Mouse (Mus musculus): ENCODE results near the gene Ccdc50. TPM values are rescaled to one million over a fixed set of nuclear protein-coding genes. Genes with fewer than 3 reads are reported as not detected.
A peak's percentile ranks its signal among the peaks of the same experiment; 100 is the strongest.

The Ccdc50 gene
- total RNA-seq, 2 experiments from 2014 or later: 59.3 to 59.6 TPM

DNA sequence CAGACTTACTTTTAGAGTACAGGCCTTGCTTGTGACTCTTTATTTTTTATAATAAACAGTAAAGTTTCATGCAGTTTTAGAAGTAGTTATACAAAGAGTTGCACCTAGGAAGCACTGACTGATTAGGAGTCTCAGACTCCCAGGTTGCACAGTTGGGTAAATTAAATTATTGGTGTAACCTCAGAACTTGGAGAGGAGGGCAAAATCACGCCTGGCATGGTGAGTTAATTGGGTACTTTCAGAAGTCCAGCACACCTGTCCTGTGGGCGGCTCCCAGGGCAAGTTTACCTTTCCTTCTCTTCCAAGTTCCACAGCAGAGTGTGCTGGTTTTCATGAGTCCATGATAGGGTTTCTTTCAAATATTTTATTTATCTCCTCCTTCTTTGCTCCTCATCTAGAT, 3.2 kb downstream of the Ccdc50 start:
- no peak for DNase-seq (ENCODE audit: low spot score in 2 of 2)
- intact Hi-C loops (cut with DNase I): no loop called here

DNA sequence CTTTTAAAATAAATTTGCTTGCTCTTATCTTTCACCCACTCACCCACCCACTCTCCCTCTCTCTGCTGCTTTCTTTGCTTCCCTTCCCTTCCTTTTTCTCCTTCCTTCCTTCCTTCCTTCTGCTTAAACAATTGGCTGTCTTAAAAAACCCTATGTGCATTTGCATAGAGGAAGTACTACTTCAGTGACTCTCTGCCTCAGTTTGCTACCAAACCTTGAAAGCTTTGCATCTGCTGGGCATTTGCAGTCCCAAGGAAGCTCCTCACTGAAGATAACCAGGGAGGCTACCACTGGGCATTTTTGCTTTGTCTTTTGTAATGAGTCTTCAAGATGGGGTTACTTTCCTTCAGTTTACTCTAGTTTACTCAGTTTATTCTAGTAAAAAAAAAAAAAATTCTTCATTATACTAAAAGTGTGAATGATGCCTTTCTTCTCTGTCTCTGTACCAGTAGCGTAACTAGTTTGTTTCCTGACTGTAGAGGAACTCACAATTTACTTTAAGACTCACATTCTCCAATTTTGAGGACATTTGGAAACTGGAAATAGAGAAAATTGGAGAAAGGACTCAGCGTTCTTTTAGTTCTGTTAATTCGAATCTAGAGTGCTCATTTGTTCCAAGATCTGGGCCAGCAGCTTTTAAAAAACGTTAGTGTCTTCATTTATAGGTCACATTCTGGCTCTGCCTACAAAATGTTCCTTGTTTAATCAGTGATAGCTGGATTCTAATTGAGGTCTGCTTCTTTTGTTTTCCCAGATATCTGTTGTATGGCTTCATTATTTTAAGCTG, 6.8 kb downstream of the Ccdc50 start:
- no peak for DNase-seq (ENCODE audit: low spot score in 2 of 2)
- intact Hi-C loops (cut with DNase I): no loop called here

DNA sequence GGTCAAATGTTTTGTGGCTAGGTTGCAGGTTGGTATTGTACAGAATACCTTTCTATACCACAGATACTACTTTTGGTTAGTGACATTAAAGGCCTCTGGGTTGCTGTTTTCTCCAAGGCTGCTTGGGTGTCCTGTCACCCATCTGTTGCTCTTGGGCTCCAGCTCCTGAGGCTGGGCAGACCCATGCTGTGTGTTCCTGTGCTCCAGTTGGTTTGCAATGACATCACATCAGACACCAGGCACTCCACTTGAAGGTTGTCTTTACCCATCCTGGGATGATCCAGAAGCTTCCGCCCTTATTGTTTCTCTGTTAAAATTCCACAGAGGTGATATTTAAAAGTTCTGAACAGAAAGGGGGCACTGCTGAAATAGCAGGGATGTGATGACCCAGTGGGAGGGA, 8.3 kb downstream of the Ccdc50 start:
- no peak for DNase-seq (ENCODE audit: low spot score in 2 of 2)
- intact Hi-C loops (cut with DNase I): no loop called here

GRCm38 (mm10) chr16:27399026-27399718, 10.5 kb downstream of the Ccdc50 start:
- no peak for DNase-seq (ENCODE audit: low spot score in 2 of 2)
- intact Hi-C loops (cut with DNase I): no loop called here

DNA sequence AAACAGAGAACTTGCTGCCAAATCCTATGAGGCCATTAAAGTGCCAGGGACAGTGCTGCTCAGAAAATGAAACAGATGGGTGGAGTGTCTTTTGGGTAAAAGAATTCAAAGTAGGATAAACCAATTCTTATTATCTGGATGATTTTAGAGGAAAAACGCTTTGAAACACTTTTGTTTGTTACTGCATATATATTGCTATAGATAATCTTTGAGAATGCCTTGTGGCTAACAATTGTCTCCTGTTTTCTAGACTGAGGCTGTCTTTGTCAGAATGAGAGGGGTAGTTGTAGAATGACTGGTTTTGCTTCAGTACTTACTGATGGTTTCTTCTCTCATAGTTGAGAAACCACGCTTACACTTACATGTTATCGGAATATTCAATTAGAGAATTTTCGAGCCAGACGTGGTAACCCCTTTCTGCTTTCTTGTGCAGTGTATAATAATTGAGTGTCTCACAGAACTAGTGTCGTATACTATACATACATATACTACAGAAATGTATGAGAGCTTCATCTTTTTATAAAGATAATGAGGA, 11.1 kb downstream of the Ccdc50 start:
- DNase-seq (ENCODE audit: low spot score in 2 of 2): no peak
- intact Hi-C loops (cut with DNase I): no loop called here

DNA sequence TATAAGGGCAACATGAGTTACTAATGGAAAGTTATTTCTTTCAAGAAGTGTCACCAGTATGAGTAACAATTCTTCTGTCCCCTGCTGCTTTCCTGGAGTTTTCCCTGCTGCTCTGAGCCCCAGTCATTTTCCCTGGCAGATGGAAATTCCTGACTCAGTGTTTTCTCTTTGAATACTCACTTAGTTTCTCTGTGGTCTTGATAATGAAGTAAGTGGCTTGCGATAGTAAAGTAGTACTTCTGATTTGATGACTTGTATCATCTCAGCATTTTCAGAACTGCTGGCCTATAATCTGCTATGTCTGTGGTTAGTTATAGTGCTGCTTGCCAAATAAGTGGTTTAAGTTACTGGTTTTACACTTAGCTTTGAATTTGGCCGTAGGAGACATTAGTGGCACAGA, 12.9 kb downstream of the Ccdc50 start:
- no peak for DNase-seq (ENCODE audit: low spot score in 2 of 2)
- intact Hi-C loops (cut with DNase I): no loop called here

GRCm38 (mm10) chr16:27404107-27404506, 15.4 kb downstream of the Ccdc50 start:
- no peak for DNase-seq (ENCODE audit: low spot score in 2 of 2)
- intact Hi-C loops (cut with DNase I): no loop called here

DNA sequence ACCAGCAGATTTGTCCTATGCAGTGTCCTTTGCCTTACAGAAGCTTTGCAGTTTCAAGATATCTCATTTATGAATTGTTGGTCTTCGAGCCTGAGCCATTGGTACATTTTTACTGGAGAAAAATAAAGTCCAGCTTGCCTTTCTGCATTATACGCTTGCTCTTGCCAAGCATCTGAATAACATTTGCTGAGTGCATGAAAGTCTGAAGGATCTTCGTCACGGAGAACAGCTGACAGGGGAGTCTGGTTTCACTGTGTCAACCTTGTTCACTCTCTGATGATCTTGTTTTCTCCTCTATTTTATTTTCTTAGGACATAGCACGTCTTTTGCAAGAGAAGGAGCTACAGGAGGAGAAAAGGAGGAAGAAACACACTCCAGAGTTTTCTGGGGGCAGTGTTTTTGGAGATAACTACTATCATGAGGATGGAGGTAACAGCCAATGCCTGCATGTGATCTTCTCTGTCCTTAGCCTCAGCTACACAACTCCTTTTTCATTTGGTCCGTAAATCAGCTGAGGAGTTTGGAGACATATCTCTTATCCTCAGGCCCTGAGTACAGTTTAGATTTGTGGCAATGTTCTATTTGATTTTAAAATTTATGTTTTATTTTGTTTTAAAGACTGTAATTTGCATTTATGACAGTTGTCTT, 28.4 kb downstream of the Ccdc50 start:
- DNase-seq (ENCODE audit: low spot score in 2 of 2): peak in 1 of 2 experiments; percentile 17
- intact Hi-C loops (cut with DNase I): no loop called here

DNA sequence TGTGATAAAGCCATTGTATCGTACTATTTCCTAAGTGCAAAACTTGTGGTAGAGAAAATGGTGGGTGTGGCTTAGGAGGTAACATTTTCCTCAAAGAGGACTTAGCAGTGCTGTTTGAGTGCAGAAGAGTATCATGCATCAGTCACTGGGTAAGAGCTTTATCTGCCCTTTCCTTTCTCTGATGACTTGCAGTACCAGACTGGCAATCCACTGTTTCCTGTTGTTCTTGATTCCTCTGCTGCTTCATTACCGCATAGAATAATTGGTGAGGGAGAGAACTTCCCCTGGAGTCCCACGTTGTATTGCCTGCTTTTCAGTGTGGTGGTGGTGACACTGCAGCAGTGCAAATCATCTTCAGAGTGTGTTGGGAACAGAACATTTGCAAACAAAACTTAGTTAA, 29.0 kb downstream of the Ccdc50 start:
- intact Hi-C loops (cut with DNase I): no loop called here
- no peak for DNase-seq (ENCODE audit: low spot score in 2 of 2)

DNA sequence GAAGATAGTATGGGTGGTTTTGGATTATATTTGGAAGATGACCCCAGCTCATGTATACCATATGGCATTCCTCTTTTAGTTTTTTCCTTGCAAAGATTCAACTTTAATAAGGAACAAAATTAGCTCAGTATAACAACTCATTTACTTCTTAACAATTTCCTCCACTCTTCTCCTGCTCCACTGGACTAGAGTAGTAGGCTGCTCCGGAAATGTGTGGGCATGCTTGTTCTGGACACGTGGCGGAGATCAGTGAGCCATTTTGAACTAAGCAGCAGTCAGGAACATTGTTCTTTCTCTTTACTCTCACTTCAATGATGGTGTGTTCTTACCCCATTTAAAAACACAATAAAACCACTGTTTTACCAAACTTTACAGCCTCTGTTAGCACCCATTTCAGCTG, 32.3 kb downstream of the Ccdc50 start:
- intact Hi-C loops (cut with DNase I): no loop called here
- peak in 1 of 2 experiments; percentile 73 for DNase-seq (ENCODE audit: low spot score in 2 of 2)

GRCm38 (mm10) chr16:27435034-27435433, 46.4 kb downstream of the Ccdc50 start:
- intact Hi-C loops (cut with DNase I): no loop called here
- no peak for DNase-seq (ENCODE audit: low spot score in 2 of 2)

DNA sequence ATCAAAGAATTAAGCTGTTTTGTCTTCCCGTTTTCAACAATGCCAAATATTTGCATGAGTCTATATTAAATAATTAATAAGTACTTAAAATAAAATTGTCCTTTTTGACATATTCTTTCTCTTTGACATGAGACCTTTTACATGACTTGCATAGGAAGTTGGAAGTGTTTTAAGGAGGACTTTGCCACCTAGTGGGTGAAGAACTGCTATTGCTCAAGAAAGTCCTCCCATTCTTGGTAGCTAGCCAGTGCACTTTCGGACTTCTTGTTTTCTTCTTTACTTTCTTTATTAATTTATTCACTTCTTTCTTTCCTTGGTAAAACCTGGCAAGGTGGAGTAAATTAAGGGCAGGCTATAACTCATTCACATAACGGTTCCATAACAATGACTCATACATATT, 55.3 kb downstream of the Ccdc50 start:
- DNase-seq (ENCODE audit: low spot score in 2 of 2): peak in 1 of 2 experiments; percentile 19
- intact Hi-C loops (cut with DNase I): no loop called here

DNA sequence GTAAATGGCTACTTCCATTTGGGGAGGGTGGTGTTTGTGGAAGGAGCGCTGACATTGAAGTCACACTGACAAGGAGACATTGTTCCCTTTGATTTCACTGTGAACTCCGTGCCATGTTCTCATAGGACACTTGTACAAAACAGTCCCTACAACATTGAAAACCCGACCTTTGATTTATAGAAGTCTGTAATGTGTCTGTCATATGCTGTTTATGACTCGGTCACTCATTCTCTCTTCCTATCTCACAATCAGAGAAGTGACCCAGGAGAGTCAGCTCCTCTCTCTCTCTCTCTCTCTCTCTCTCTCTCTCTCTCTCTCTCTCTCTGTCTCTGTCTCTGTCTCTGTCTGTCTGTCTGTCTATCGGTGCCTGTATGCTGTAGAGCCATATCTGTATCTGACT, 60.7 kb downstream of the Ccdc50 start:
- no peak for DNase-seq (ENCODE audit: low spot score in 2 of 2)
- intact Hi-C loops (cut with DNase I): no loop called here

DNA sequence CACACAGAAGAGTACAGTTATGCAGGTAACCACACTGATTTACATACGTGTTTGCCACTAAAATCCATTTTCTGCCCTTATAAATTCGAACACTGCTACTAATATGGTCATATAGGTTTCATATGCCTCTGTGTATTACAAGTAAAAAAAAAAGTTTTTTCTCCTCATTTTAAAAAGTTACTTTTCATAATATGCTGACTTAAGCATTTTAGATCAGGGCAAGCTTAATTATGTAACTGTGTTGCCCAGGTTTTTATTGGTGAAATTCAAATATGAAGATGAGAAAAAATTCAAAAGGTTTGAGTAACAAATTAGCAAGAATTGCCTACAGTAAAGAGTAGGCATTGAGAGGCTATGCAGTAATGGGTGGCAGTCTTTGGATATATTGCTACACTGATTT, 62.0 kb downstream of the Ccdc50 start:
- intact Hi-C loops (cut with DNase I): loop anchor here (10.0 kb wide), 2 partner anchors 466 to 1216 kb away; no protein-coding TSS in a partner anchor

GRCm38 (mm10) chr16:27453396-27453795, 64.7 kb downstream of the Ccdc50 start:
- DNase-seq (ENCODE audit: low spot score in 2 of 2): no peak
- intact Hi-C loops (cut with DNase I): loop anchor here (10.0 kb wide), 2 partner anchors 469 to 1219 kb away; no protein-coding TSS in a partner anchor

More for the DNA sequence above, 62.0 kb downstream of the Ccdc50 start:
- no peak for DNase-seq (ENCODE audit: low spot score in 2 of 2)

- intact Hi-C loops (cut with DNase I): loop anchor here (10.0 kb wide), 2 partner anchors 469 to 1219 kb away; no protein-coding TSS in a partner anchor
- DNase-seq (ENCODE audit: low spot score in 2 of 2): no peak
Measured at GRCm38 (mm10) chr16:27453823-27454222, 65.2 kb downstream of the Ccdc50 start.

DNA sequence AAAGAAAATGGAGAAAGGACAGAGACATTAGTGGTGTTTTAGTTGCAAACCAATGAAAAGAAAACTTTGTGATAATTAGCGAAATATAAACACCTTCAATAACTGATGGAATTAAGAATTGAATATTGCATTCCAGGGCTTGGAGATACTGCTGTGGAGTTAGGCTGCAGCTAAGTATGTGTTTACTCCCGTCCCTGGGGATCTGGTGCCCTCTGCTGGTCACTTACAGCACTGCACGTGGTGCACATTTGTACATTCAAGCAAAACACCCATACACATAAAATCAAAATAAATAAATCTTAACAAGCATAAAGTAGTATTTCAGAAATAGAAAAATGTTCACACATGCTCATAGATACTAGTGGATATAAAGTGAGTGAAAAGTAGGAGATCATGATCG, 68.6 kb downstream of the Ccdc50 start:
- intact Hi-C loops (cut with DNase I): loop anchor here (5.0 to 10.0 kb wide), 3 partner anchors 315 to 1222 kb away; no protein-coding TSS in a partner anchor
- peak; percentile 76 to 82 for DNase-seq (ENCODE audit: low spot score in 2 of 2)

DNA sequence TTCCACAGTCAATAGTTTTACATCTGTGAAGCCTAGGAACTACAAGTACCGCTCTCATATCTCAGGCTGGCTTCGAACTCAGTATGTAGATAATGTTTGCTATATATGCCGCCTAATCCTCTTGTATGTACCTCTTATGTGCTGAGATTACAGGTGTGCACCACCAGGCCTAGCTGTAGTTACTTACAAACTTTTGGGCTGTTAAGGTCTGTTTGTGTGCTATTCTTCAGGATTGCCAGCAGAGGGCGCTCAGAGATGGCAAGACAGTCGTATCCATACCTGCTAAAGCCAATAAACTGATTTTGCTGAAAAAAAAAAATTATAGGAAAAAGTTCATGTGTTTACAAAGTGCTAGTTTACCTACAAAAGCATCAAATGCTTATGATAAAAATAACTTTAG, 80.1 kb downstream of the Ccdc50 start:
- intact Hi-C loops (cut with DNase I): loop anchor here (2.0 kb wide), 1 partner anchor 1022 kb away; no protein-coding TSS in a partner anchor
- DNase-seq (ENCODE audit: low spot score in 2 of 2): peak; percentile 32 to 34

- intact Hi-C loops (cut with DNase I): no loop called here
- DNase-seq (ENCODE audit: low spot score in 2 of 2): no peak
Measured at GRCm38 (mm10) chr16:27471389-27471788, 82.7 kb downstream of the Ccdc50 start.

- DNase-seq (ENCODE audit: low spot score in 2 of 2): no peak
- intact Hi-C loops (cut with DNase I): no loop called here
Measured at GRCm38 (mm10) chr16:27483834-27484233, 95.2 kb downstream of the Ccdc50 start.
